Comparison of ENCODE assay signal across 10 mouse cellular contexts in genomic region chr8:23319556-23319955, GRCm38 (mm10).
DNase-seq lines count a peak whose midpoint lies in the region; ATAC-seq and TF ChIP-seq lines count a peak whose summit lies in the region.
"Had no signal": no experiment of that assay in that cellular context is flagged by ENCODE, and none has a peak within 500 bp of the region (broad histone marks: within the 10 kb centered on the region; RNA-seq: fewer than 3 reads in every experiment).

No protein-coding gene starts in this region.

- H3K4me3 ChIP-seq in forebrain, embryonic 14.5 days (ENCODE audit: low read depth, low read length), result no peak overlapping the region
- H3K4me3 ChIP-seq in forebrain, embryonic 16.5 days (replicated peaks; ENCODE audit: low read length), result no peak overlapping the region
- H3K4me3 ChIP-seq: hindbrain, embryonic 15.5 days had no signal

- H3K27ac ChIP-seq in forebrain, embryonic 14.5 days (ENCODE audit: low read depth, low read length), result no peak overlapping the region
- no peak overlapping the region for H3K27ac ChIP-seq in forebrain, embryonic 16.5 days (ENCODE audit: low read length)
- H3K27ac ChIP-seq: hindbrain, embryonic 15.5 days had no signal

- no peaks in the 10 kb centered on the region for H3K4me1 ChIP-seq in forebrain, embryonic 14.5 days (ENCODE audit: control insufficient read depth, insufficient read depth, low read length)
- H3K4me1 ChIP-seq in forebrain, embryonic 16.5 days (replicated peaks; ENCODE audit: control insufficient read depth, insufficient read depth, low read length), result no peaks in the 10 kb centered on the region
- H3K4me1 ChIP-seq: hindbrain, embryonic 15.5 days had no signal

- 59% methylated on average over 9 of the region's 9 CpGs for WGBS in forebrain, embryonic 14.5 days
- WGBS in forebrain, embryonic 16.5 days, result 51% methylated on average over 9 of the region's 9 CpGs

- H3K9ac ChIP-seq in forebrain, embryonic 14.5 days (ENCODE audit: low read length), result no peak overlapping the region
- H3K9ac ChIP-seq in forebrain, embryonic 16.5 days (replicated peaks; ENCODE audit: low read depth, low read length), result no peak overlapping the region
- H3K9ac ChIP-seq: hindbrain, embryonic 15.5 days had no signal

- CTCF ChIA-PET in Patski (lab: Charles Lee), result interaction anchor here (0.9 kb wide), 1 partner anchor 296 kb away, joined by 3 read pairs; no protein-coding TSS in a partner anchor

- H3K36me3 ChIP-seq in forebrain, embryonic 14.5 days (ENCODE audit: control insufficient read depth, insufficient read depth, low read length), result no peaks in the 10 kb centered on the region
- H3K36me3 ChIP-seq in forebrain, embryonic 16.5 days (ENCODE audit: control insufficient read depth, insufficient read depth), result no peaks in the 10 kb centered on the region
- H3K36me3 ChIP-seq: hindbrain, embryonic 15.5 days had no signal

- POLR2A ChIA-PET in Patski (lab: Charles Lee), result no interaction called here

- no peak overlapping the region for H3K4me2 ChIP-seq in forebrain, embryonic 14.5 days (ENCODE audit: low read length)
- no peak overlapping the region for H3K4me2 ChIP-seq in forebrain, embryonic 16.5 days (ENCODE audit: low read length)
- H3K4me2 ChIP-seq: hindbrain, embryonic 15.5 days had no signal

- intact Hi-C loops in left cerebral cortex, postnatal 25 days (cut with DNase I), result no loop called here

- H3K9me3 ChIP-seq in forebrain, embryonic 14.5 days (replicated peaks; ENCODE audit: control insufficient read depth, low read length), result no peaks in the 10 kb centered on the region
- no peaks in the 10 kb centered on the region for H3K9me3 ChIP-seq in forebrain, embryonic 16.5 days (ENCODE audit: control insufficient read depth, low read length)
- H3K9me3 ChIP-seq: hindbrain, embryonic 15.5 days had no signal

- peak; percentile 26 for TF ChIP-seq CTCF in Patski (IDR thresholded peaks at IDR 0.05)

- DNase-seq in forebrain, embryonic 14.5 days (ENCODE audit: low spot score), result peak; percentile 34
- DNase-seq in layer of hippocampus, postnatal 10 days (ENCODE audit: low spot score in 2 of 2), result peak; percentile 12 to 34
- no peak for DNase-seq in layer of hippocampus, adult 9-10 months (ENCODE audit: low spot score)
- no peak for DNase-seq in Patski (ENCODE audit: low read depth, low spot score)
- peak; percentile 16 to 27 for DNase-seq in left cerebral cortex, postnatal 25 days (ENCODE audit: low spot score in 2 of 2)
- no peak for DNase-seq in layer of hippocampus, adult 9-11 months
- no peak for DNase-seq in urinary bladder, postnatal 25 days (ENCODE audit: low spot score)
- DNase-seq: cerebellum, adult 9-11 months had no signal

- no peaks in the 10 kb centered on the region for H3K27me3 ChIP-seq in forebrain, embryonic 14.5 days (replicated peaks; ENCODE audit: control insufficient read depth, insufficient read depth, low read length)
- no peaks in the 10 kb centered on the region for H3K27me3 ChIP-seq in forebrain, embryonic 16.5 days (replicated peaks; ENCODE audit: control insufficient read depth, insufficient read depth, low read length)
- no peaks in the 10 kb centered on the region for H3K27me3 ChIP-seq in Patski
- H3K27me3 ChIP-seq: hindbrain, embryonic 15.5 days had no signal

- ATAC-seq in forebrain, embryonic 14.5 days, result no peak
- no peak for ATAC-seq in forebrain, embryonic 16.5 days
- ATAC-seq in Patski, result no peak

- in situ Hi-C loops in Patski (cut with MboI; ENCODE audit: low pct_unique_long_range_greater_than_20kb), result no loop called here

Comparison
In these comparisons a context has a peak if more than half of its experiments do, and no peak if none do; other contexts are left out.
1. DNase-seq: peak in forebrain, embryonic 14.5 days (single experiment), layer of hippocampus, postnatal 10 days (2 of 2) and left cerebral cortex, postnatal 25 days (2 of 2); none in layer of hippocampus, adult 9-10 months (single experiment), Patski (single experiment), layer of hippocampus, adult 9-11 months (single experiment) and urinary bladder, postnatal 25 days (single experiment).